Mouse (Mus musculus): ENCODE data around the gene H2-T23. TPM values are rescaled to one million over a fixed set of nuclear protein-coding genes. Genes with fewer than 3 reads are reported as not detected.

H2-T23 gene
- polyA plus RNA-seq, 1 experiment, result 175 TPM

GRCm38 (mm10) chr17:36001966-36002365 is 30.7 kb downstream of the H2-T23 start:
- no peaks in the 10 kb centered on the region for H3K27me3 ChIP-seq (replicated peaks; ENCODE audit: control insufficient read depth, insufficient read depth, low read length)
- WGBS, result over 99% methylated on average over 6 of the region's 6 CpGs
- no peak for DNase-seq
- TF ChIP-seq CTCF (conservative IDR thresholded peaks at IDR 0.05; ENCODE audit: insufficient read depth, insufficient read length, low read depth, low read length), result no peak
- TF ChIP-seq POLR2A (IDR thresholded peaks at IDR 0.05; ENCODE audit: low read depth, low read length), result no peak
- no peak overlapping the region for H3K4me3 ChIP-seq (ENCODE audit: insufficient read depth, low read depth, low read length)
- no peak overlapping the region for H3K27ac ChIP-seq (ENCODE audit: insufficient read depth, low read depth, low read length)
- H3K36me3 ChIP-seq (ENCODE audit: control insufficient read depth, insufficient read depth, low read length), result no peaks in the 10 kb centered on the region
- no peaks in the 10 kb centered on the region; the same call in 1 of the 2 replicates for H3K4me1 ChIP-seq (ENCODE audit: control insufficient read depth, insufficient read depth, low read length)

GRCm38 (mm10) chr17:36001121-36001897 is 31.3 kb downstream of the H2-T23 start:
- Histone ChIP-seq H3K27me3 (replicated peaks; ENCODE audit: control insufficient read depth, insufficient read depth, low read length) (no peaks in the 10 kb centered on the region), H3K36me3 (ENCODE audit: control insufficient read depth, insufficient read depth, low read length) (no peaks in the 10 kb centered on the region), H3K27ac (ENCODE audit: insufficient read depth, low read depth, low read length) (0 out of 2 replicates have a peak overlapping the region, but pooled peaks have one; percentile 39), H3K4me1 (ENCODE audit: control insufficient read depth, insufficient read depth, low read length) (no peaks in the 10 kb centered on the region; the same call in 1 of the 2 replicates), H3K4me3 (ENCODE audit: insufficient read depth, low read depth, low read length) (no peak overlapping the region)
- WGBS, result 84% methylated on average over 12 of the region's 12 CpGs
- TF ChIP-seq POLR2A (IDR thresholded peaks at IDR 0.05; ENCODE audit: low read depth, low read length), result no peak
- TF ChIP-seq CTCF (conservative IDR thresholded peaks at IDR 0.05; ENCODE audit: insufficient read depth, insufficient read length, low read depth, low read length), result no peak
- DNase-seq, result no peak

- Histone ChIP-seq H3K4me3 (ENCODE audit: insufficient read depth, low read depth, low read length) (no peak overlapping the region), H3K27me3 (replicated peaks; ENCODE audit: control insufficient read depth, insufficient read depth, low read length) (no peaks in the 10 kb centered on the region), H3K36me3 (ENCODE audit: control insufficient read depth, insufficient read depth, low read length) (no peaks in the 10 kb centered on the region), H3K27ac (ENCODE audit: insufficient read depth, low read depth, low read length) (0 out of 2 replicates have a peak overlapping the region, but pooled peaks have one; percentile 26), H3K4me1 (ENCODE audit: control insufficient read depth, insufficient read depth, low read length) (no peaks in the 10 kb centered on the region; the same call in 1 of the 2 replicates)
- TF ChIP-seq CTCF (conservative IDR thresholded peaks at IDR 0.05; ENCODE audit: insufficient read depth, insufficient read length, low read depth, low read length) (no peak), POLR2A (IDR thresholded peaks at IDR 0.05; ENCODE audit: low read depth, low read length) (no peak)
- DNase-seq, result no peak
- 60% methylated on average over 4 of the region's 4 CpGs for WGBS
These were observed 32.3 kb downstream of the H2-T23 start for GRCm38 (mm10) chr17:36000349-36000748.

- TF ChIP-seq POLR2A (IDR thresholded peaks at IDR 0.05; ENCODE audit: low read depth, low read length) (no peak), CTCF (conservative IDR thresholded peaks at IDR 0.05; ENCODE audit: insufficient read depth, insufficient read length, low read depth, low read length) (no peak)
- Histone ChIP-seq H3K27ac (ENCODE audit: insufficient read depth, low read depth, low read length) (no peak overlapping the region), H3K4me3 (ENCODE audit: insufficient read depth, low read depth, low read length) (no peak overlapping the region), H3K4me1 (ENCODE audit: control insufficient read depth, insufficient read depth, low read length) (no peaks in the 10 kb centered on the region; the same call in 1 of the 2 replicates), H3K36me3 (ENCODE audit: control insufficient read depth, insufficient read depth, low read length) (no peaks in the 10 kb centered on the region), H3K27me3 (replicated peaks; ENCODE audit: control insufficient read depth, insufficient read depth, low read length) (no peaks in the 10 kb centered on the region)
- WGBS, result 71% methylated on average over 7 of the region's 7 CpGs
- DNase-seq, result no peak
These were observed 33.3 kb downstream of the H2-T23 start for GRCm38 (mm10) chr17:35999356-35999755.

GRCm38 (mm10) chr17:35998545-35999305 is 33.9 kb downstream of the H2-T23 start:
- no peak overlapping the region for H3K4me3 ChIP-seq (ENCODE audit: insufficient read depth, low read depth, low read length)
- 72% methylated on average over 6 of the region's 6 CpGs for WGBS
- TF ChIP-seq POLR2A (IDR thresholded peaks at IDR 0.05; ENCODE audit: low read depth, low read length) (no peak), CTCF (conservative IDR thresholded peaks at IDR 0.05; ENCODE audit: insufficient read depth, insufficient read length, low read depth, low read length) (no peak)
- no peaks in the 10 kb centered on the region for H3K36me3 ChIP-seq (ENCODE audit: control insufficient read depth, insufficient read depth, low read length)
- no peak for DNase-seq
- no peaks in the 10 kb centered on the region; the same call in 1 of the 2 replicates for H3K4me1 ChIP-seq (ENCODE audit: control insufficient read depth, insufficient read depth, low read length)
- H3K27me3 ChIP-seq (replicated peaks; ENCODE audit: control insufficient read depth, insufficient read depth, low read length), result no peaks in the 10 kb centered on the region
- H3K27ac ChIP-seq (ENCODE audit: insufficient read depth, low read depth, low read length), result no peak overlapping the region

- Histone ChIP-seq H3K4me1 (ENCODE audit: control insufficient read depth, insufficient read depth, low read length) (no peaks in the 10 kb centered on the region; the same call in 1 of the 2 replicates), H3K4me3 (ENCODE audit: insufficient read depth, low read depth, low read length) (no peak overlapping the region), H3K27ac (ENCODE audit: insufficient read depth, low read depth, low read length) (no peak overlapping the region), H3K36me3 (ENCODE audit: control insufficient read depth, insufficient read depth, low read length) (no peaks in the 10 kb centered on the region), H3K27me3 (replicated peaks; ENCODE audit: control insufficient read depth, insufficient read depth, low read length) (no peaks in the 10 kb centered on the region)
- 49% methylated on average over 12 of the region's 12 CpGs for WGBS
- TF ChIP-seq POLR2A (IDR thresholded peaks at IDR 0.05; ENCODE audit: low read depth, low read length) (no peak), CTCF (conservative IDR thresholded peaks at IDR 0.05; ENCODE audit: insufficient read depth, insufficient read length, low read depth, low read length) (no peak; the same call in 1 of the 2 replicates)
- DNase-seq, result peak; percentile 32
These were observed 34.7 kb downstream of the H2-T23 start for GRCm38 (mm10) chr17:35997713-35998510.
